Mouse (Mus musculus): Measurements from ENCODE around the gene Kdelr3.

GRCm38 (mm10) chr15:79507055-79507828 lies 9.0 kb upstream of the Kdelr3 start:
- TF ChIP-seq POLR2A (IDR thresholded peaks at IDR 0.05; ENCODE audit: insufficient read depth, low read depth, low read length) (no peak), CTCF (IDR thresholded peaks at IDR 0.05; ENCODE audit: insufficient read depth, low read depth, low read length) (no peak)
